Mouse (Mus musculus) CH12.LX (cell line): Measurements from ENCODE around the gene Mtx3. TPM values are rescaled to one million over a fixed set of nuclear protein-coding genes. Genes with fewer than 3 reads are reported as not detected.

Source experiments
- DNase-seq: peaks from one replicate; pipeline ENCODE4 v3.0.0-alpha.2; 2013; ENCODE audit errors: extremely low read depth
- H3K27ac ChIP-seq: 2 replicates; pipeline ENCODE4 v1.5.1; 2012; ENCODE audit warnings: low read depth, mild to moderate bottlenecking, control low read depth, moderate library complexity; ENCODE audit not compliant: insufficient read depth
- H3K27me3 ChIP-seq: replicated peaks from 2 replicates; pipeline ENCODE3; 2012; ENCODE audit warnings: inconsistent platforms
- H3K36me3 ChIP-seq, 2 experiments: replicated peaks in 1 of 2; 2 replicates each; pipeline versions ENCODE3 to v1.6.1; 2012; ENCODE audit warnings: inconsistent platforms in 1 of 2, low read length in 1 of 2, mild to moderate bottlenecking in 1 of 2, mixed read lengths in 1 of 2, moderate library complexity in 1 of 2; ENCODE audit not compliant: control insufficient read depth in 1 of 2, insufficient read depth in 1 of 2
- H3K4me1 ChIP-seq, 2 experiments: 2 replicates each; pipeline ENCODE4 v1.6.1; 2012; ENCODE audit warnings: inconsistent platforms in 1 of 2, moderate library complexity in 1 of 2; ENCODE audit not compliant: insufficient read depth in 2 of 2, control insufficient read depth in 1 of 2
- H3K4me2 ChIP-seq: 2 replicates; pipeline ENCODE4 v1.6.1; 2012; ENCODE audit warnings: low read depth, mild to moderate bottlenecking, control low read depth; ENCODE audit not compliant: poor library complexity, insufficient read depth, severe bottlenecking
- H3K4me3 ChIP-seq, 3 experiments: fragments of 150-350 bp in 1 of 3; sonication (generic) in 1 of 3; replicated peaks in 1 of 3; 2 replicates each; pipeline versions ENCODE3 to v1.5.1; 2011 to 2012; ENCODE audit warnings: low read depth in 2 of 3, low read length in 2 of 3, mild to moderate bottlenecking in 2 of 3, moderate library complexity in 2 of 3, control low read depth in 1 of 3, improper control_type of control experiment in 1 of 3, inconsistent platforms in 1 of 3, mixed read lengths in 1 of 3; ENCODE audit not compliant: poor library complexity in 1 of 3
- H3K79me2 ChIP-seq: replicated peaks from 2 replicates; pipeline ENCODE4 v1.6.1; 2012; ENCODE audit warnings: mild to moderate bottlenecking, moderate library complexity; ENCODE audit not compliant: control insufficient read depth, poor library complexity, insufficient read depth, severe bottlenecking; ENCODE audit errors: extremely low read depth
- H3K9ac ChIP-seq: 2 replicates; pipeline ENCODE4 v1.6.1; 2012; ENCODE audit warnings: low read depth, mild to moderate bottlenecking, control low read depth, moderate library complexity; ENCODE audit not compliant: insufficient read depth
- H3K9me3 ChIP-seq: replicated peaks from 2 replicates; pipeline ENCODE3; 2012; ENCODE audit warnings: low read length, inconsistent platforms, mixed read lengths
- CHD2 ChIP-seq: IDR thresholded peaks from 2 replicates; pipeline ENCODE4 v1.6.1; 2011; ENCODE audit warnings: low read length, improper control_type of control experiment
- EP300 ChIP-seq: IDR thresholded peaks from 2 replicates; pipeline ENCODE4 v1.6.1; 2011; ENCODE audit warnings: low read length, improper control_type of control experiment
- IRF4 ChIP-seq: IDR thresholded peaks from 2 replicates; pipeline ENCODE4 v1.6.1; 2014; ENCODE audit warnings: low read depth, mild to moderate bottlenecking, inconsistent platforms, low read length, improper control_type of control experiment
- JUND ChIP-seq: conservative IDR thresholded peaks from 2 replicates; pipeline ENCODE4 v1.6.1; 2011; ENCODE audit warnings: low read depth, low read length, improper control_type of control experiment
- MAZ ChIP-seq: IDR thresholded peaks from 2 replicates; pipeline ENCODE4 v1.6.1; 2012; ENCODE audit warnings: low read depth, mild to moderate bottlenecking, inconsistent platforms, low read length, improper control_type of control experiment, moderate library complexity
- MEF2A ChIP-seq: IDR thresholded peaks from 2 replicates; pipeline ENCODE4 v1.6.1; 2014; ENCODE audit warnings: low read depth, mild to moderate bottlenecking, inconsistent platforms, low read length, improper control_type of control experiment, borderline replicate concordance
- MXI1 ChIP-seq: IDR thresholded peaks from 2 replicates; pipeline ENCODE4 v1.6.1; 2011; ENCODE audit warnings: mild to moderate bottlenecking, low read depth, low read length, improper control_type of control experiment
- MYC ChIP-seq: IDR thresholded peaks from 2 replicates; pipeline ENCODE4 v1.6.1; 2011; ENCODE audit warnings: low read depth, mild to moderate bottlenecking, improper control_type of control experiment, low read length
- NELFE ChIP-seq: IDR thresholded peaks from 2 replicates; pipeline ENCODE4 v1.6.1; 2011; ENCODE audit warnings: low read depth, low read length, improper control_type of control experiment
- NRF1 ChIP-seq: IDR thresholded peaks from 2 replicates; pipeline ENCODE4 v1.6.1; 2014; ENCODE audit warnings: low read depth, mild to moderate bottlenecking, inconsistent platforms, low read length, improper control_type of control experiment, moderate library complexity
- POLR2A ChIP-seq: IDR thresholded peaks from 2 replicates; pipeline ENCODE4 v1.6.1; 2011; ENCODE audit warnings: low read depth, mild to moderate bottlenecking, improper control_type of control experiment, low read length
- POLR2AphosphoS2 ChIP-seq: IDR thresholded peaks from 2 replicates; pipeline ENCODE4 v1.6.1; 2011; ENCODE audit warnings: low read depth, low read length, improper control_type of control experiment
- RAD21 ChIP-seq: IDR thresholded peaks from 2 replicates; pipeline ENCODE4 v1.6.1; 2011; ENCODE audit warnings: low read depth, mild to moderate bottlenecking, low read length, improper control_type of control experiment, moderate library complexity
- SIN3A ChIP-seq: IDR thresholded peaks from 2 replicates; pipeline ENCODE4 v1.6.1; 2012; ENCODE audit warnings: low read length, improper control_type of control experiment, inconsistent platforms
- USF1 ChIP-seq: IDR thresholded peaks from 2 replicates; pipeline ENCODE4 v1.6.1; 2014; ENCODE audit warnings: low read depth, mild to moderate bottlenecking, inconsistent platforms, low read length, improper control_type of control experiment
- ZC3H11A ChIP-seq: IDR thresholded peaks from 2 replicates; pipeline ENCODE4 v1.6.1; 2012; ENCODE audit warnings: low read depth, mild to moderate bottlenecking, inconsistent platforms, low read length, improper control_type of control experiment
- ZKSCAN1 ChIP-seq: IDR thresholded peaks from 2 replicates; pipeline ENCODE4 v1.6.1; 2012; ENCODE audit warnings: low read depth, inconsistent platforms, low read length, improper control_type of control experiment, borderline replicate concordance
- ZMIZ1 ChIP-seq: IDR thresholded peaks from 2 replicates; pipeline ENCODE4 v1.6.1; 2012; ENCODE audit warnings: low read depth, mild to moderate bottlenecking, inconsistent platforms, low read length, improper control_type of control experiment
- ZNF384 ChIP-seq: IDR thresholded peaks from 2 replicates; pipeline ENCODE4 v1.6.1; 2012; ENCODE audit warnings: low read depth, low read length, improper control_type of control experiment, inconsistent platforms
- dilution Hi-C: fragments of 300-500 bp; cut with MboI; formaldehyde crosslinking; loops from 2 replicates; pipeline ENCODE4 v1.14.3; 2020; ENCODE audit warnings: low sequenced_read_pairs; ENCODE audit not compliant: extremely low pct_unique_long_range_greater_than_20kb, extremely low pct_ligation_motif_present
- in situ Hi-C: fragments of 300-500 bp; cut with MboI; formaldehyde crosslinking; loops from 3 replicates; pipeline ENCODE4 v1.14.3; 2019; ENCODE audit warnings: low sequenced_read_pairs, low pct_ligation_motif_present, low pct_unique_long_range_greater_than_20kb, mixed read lengths
- polyA plus RNA-seq: library from polyadenylated mRNA; unstranded; fragments of >175 nt; gene quantifications from 2 replicates; pipeline ENCODE4 v1.2.1, GENCODE M21; 2012; ENCODE audit warnings: low read depth; ENCODE audit not compliant: insufficient read length
- total RNA-seq, 2 experiments: library from RNA; depleted of rRNA; stranded (reverse); fragments of 300-350 nt in 1 of 2; fragments of >200 nt in 1 of 2; gene quantifications; 2 replicates each; pipeline ENCODE4 v1.2.3; 2012 to 2014

Gene Mtx3
- total and polyA plus RNA-seq, 3 experiments: 7.1 to 17.3 (median 10.9) TPM

DNA sequence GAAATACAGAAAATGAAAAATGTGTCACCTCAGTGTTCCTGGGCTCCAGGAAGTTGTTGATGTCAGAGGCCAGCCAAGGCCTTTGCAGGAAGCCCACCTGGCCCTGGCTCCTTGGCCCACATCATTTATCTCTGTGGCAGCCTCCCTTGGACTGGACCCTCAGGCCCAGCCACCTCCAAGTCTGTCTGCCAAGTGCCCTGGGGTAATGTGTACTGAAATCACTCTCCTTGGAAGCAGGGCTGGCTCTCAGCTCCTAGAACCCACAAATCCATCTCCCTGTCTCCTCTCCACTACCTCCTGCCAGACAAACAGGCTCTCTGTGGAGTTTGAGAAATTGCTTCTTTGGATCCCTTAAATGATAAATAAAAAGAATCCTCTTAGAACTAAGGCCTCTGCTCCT, 36.0 kb downstream of the Mtx3 start:
- TF ChIP-seq MAZ: no peak
- TF ChIP-seq MXI1: no peak
- no peak for TF ChIP-seq IRF4
- TF ChIP-seq ZKSCAN1: no peak
- TF ChIP-seq ZC3H11A: no peak
- H3K27ac ChIP-seq: no peak overlapping the region
- no peaks in the 10 kb centered on the region for H3K27me3 ChIP-seq
- H3K4me3 ChIP-seq: no peak overlapping the region
- no peak overlapping the region for H3K9ac ChIP-seq
- no peaks in the 10 kb centered on the region for H3K4me1 ChIP-seq
- no peaks in the 10 kb centered on the region for H3K9me3 ChIP-seq
- no peak for DNase-seq
- H3K36me3 ChIP-seq: no peaks in the 10 kb centered on the region
- dilution Hi-C loops (no loop called here), in situ Hi-C loops (no loop called here)
- no peak overlapping the region for H3K4me2 ChIP-seq
- H3K79me2 ChIP-seq: no peaks in the 10 kb centered on the region

DNA sequence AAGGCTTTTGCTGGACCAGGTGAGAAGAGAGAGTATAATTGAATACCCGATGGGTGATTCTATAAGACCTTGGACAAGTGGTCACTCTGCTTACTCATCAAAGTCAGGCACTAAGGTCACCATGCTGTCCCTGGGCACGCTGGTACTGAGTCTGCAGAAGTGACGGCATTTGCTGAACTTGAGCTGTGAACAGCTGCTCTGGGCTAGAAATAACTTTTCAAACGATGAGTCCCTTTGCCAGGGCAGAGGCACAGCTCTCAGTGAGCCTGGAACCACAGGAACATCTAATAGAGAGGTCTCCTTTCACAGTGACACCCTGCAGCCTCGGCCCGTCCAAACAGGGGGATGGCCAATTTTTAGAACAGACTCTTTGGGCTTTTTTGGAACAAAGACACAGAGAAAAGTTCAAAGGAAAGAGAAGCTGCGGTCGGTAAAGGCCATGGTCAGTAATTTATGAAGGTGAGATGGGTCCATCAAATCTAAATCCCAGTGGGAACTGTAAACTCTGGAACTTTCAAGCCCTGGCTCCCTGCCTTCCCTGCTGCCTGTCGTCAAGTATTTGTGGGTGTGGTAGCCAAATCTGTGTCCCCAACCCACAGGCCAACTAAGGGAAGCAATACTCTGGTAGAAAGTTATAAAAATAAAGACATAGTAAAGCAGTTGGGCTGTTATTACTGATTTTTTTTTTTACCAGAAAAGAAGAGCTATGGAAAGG, 37.9 kb downstream of the Mtx3 start:
- TF ChIP-seq POLR2A: no peak
- TF ChIP-seq JUND: no peak
- TF ChIP-seq USF1: no peak
- TF ChIP-seq POLR2AphosphoS2: no peak
- no peak for TF ChIP-seq ZNF384
- no peak for TF ChIP-seq NELFE
- TF ChIP-seq MYC: no peak
- TF ChIP-seq MEF2A: no peak
- no peak for TF ChIP-seq ZMIZ1
- no peak for TF ChIP-seq EP300
- TF ChIP-seq NRF1: no peak
- TF ChIP-seq MXI1: no peak
- no peak for TF ChIP-seq SIN3A
- no peak for TF ChIP-seq CHD2
- TF ChIP-seq IRF4: no peak
- TF ChIP-seq RAD21: no peak
- H3K4me2 ChIP-seq: no peak overlapping the region
- dilution Hi-C loops (no loop called here), in situ Hi-C loops (no loop called here)
- no peak for DNase-seq
- H3K79me2 ChIP-seq: no peaks in the 10 kb centered on the region
- no peaks in the 10 kb centered on the region for H3K36me3 ChIP-seq
- H3K27ac ChIP-seq: no peak overlapping the region
- no peak overlapping the region for H3K9ac ChIP-seq
- H3K4me3 ChIP-seq: no peak overlapping the region
- H3K9me3 ChIP-seq: no peaks in the 10 kb centered on the region
- H3K4me1 ChIP-seq: no peaks in the 10 kb centered on the region
- H3K27me3 ChIP-seq: no peaks in the 10 kb centered on the region
